Mouse (Mus musculus) megakaryocyte-erythroid progenitor cell, adult 5-6 weeks (primary cell): ENCODE data around the gene 1700030K09Rik. TPM values are rescaled to one million over a fixed set of nuclear protein-coding genes. Genes with fewer than 3 reads are reported as not detected.

Experiments
- ATAC-seq: replicated peaks from 2 replicates; pipeline ENCODE4 v1.8.0; 2016; ENCODE audit warnings: mild to moderate bottlenecking, inconsistent platforms; ENCODE audit not compliant: severe bottlenecking, poor library complexity, low FRiP score, low TSS enrichment
- total RNA-seq, 2 experiments: library from RNA; stranded (forward) in 1 of 2; stranded (reverse) in 1 of 2; fragments of 200-1000, 215-1000 nt in 1 of 2; fragments of >200 nt in 1 of 2; fragmentation: Nextera tagmentation in 1 of 2; gene quantifications; 2 replicates each; pipeline ENCODE4 v1.2.3; 2014 to 2017

The 1700030K09Rik gene
- 5.4 and 13.0 TPM in 2 replicates for total RNA-seq (2014; fragmentation: Nextera tagmentation)
- total RNA-seq (2017): 5.2 and 6.9 TPM in 2 replicates

- ATAC-seq: peak; percentile 99
Measured at GRCm38 (mm10) chr8:72443338-72443993, at the start of gene 1700030K09Rik, which contains the start of gene Calr3. Gene 1700030K09Rik, plus strand, starts transcription at chr8:72443880. Gene Calr3, minus strand, starts transcription at chr8:72443870.

GRCm38 (mm10) chr8:72401381-72401780 lies 42.3 kb upstream of the 1700030K09Rik start:
- ATAC-seq: no peak

- ATAC-seq: no peak
Measured at GRCm38 (mm10) chr8:72402981-72403380, 40.7 kb upstream of the 1700030K09Rik start.

GRCm38 (mm10) chr8:72407878-72408277 lies 35.8 kb upstream of the 1700030K09Rik start:
- ATAC-seq: no peak

- ATAC-seq: no peak
Measured at GRCm38 (mm10) chr8:72409443-72409842, 34.2 kb upstream of the 1700030K09Rik start.

- ATAC-seq: peak; percentile 90
Measured at GRCm38 (mm10) chr8:72413839-72414238, 29.8 kb upstream of the 1700030K09Rik start.

GRCm38 (mm10) chr8:72415252-72415651 lies 28.4 kb upstream of the 1700030K09Rik start:
- 0 out of 2 replicates have a peak, but pooled peaks have one; percentile 16 for ATAC-seq

GRCm38 (mm10) chr8:72418073-72418472 lies 25.6 kb upstream of the 1700030K09Rik start:
- no peak for ATAC-seq

- ATAC-seq: peak; percentile 41
Measured at GRCm38 (mm10) chr8:72420571-72421361, 22.9 kb upstream of the 1700030K09Rik start.

- ATAC-seq: peak; percentile 95
Measured at GRCm38 (mm10) chr8:72421362-72422335, 22.0 kb upstream of the 1700030K09Rik start, which contains the start of gene Eps15l1. Gene Eps15l1, minus strand, starts transcription at chr8:72421460.

GRCm38 (mm10) chr8:72422926-72423325 lies 20.8 kb upstream of the 1700030K09Rik start:
- ATAC-seq: no peak

- ATAC-seq: no peak
Measured at GRCm38 (mm10) chr8:72429676-72430075, 14.0 kb upstream of the 1700030K09Rik start.

GRCm38 (mm10) chr8:72434952-72435351 lies 8.7 kb upstream of the 1700030K09Rik start:
- ATAC-seq: peak; percentile 84

- no peak for ATAC-seq
Measured at GRCm38 (mm10) chr8:72438248-72439015, 5.2 kb upstream of the 1700030K09Rik start.

GRCm38 (mm10) chr8:72443994-72444350 lies 292 bp downstream of the 1700030K09Rik start:
- ATAC-seq: no peak

- ATAC-seq: no peak
Measured at GRCm38 (mm10) chr8:72445071-72445470, 1.4 kb downstream of the 1700030K09Rik start.

GRCm38 (mm10) chr8:72451516-72451915 lies 7.8 kb downstream of the 1700030K09Rik start:
- peak; percentile 72 for ATAC-seq

- ATAC-seq: no peak
Measured at GRCm38 (mm10) chr8:72453904-72454303, 10.2 kb downstream of the 1700030K09Rik start.

- ATAC-seq: no peak
Measured at GRCm38 (mm10) chr8:72455317-72455716, 11.6 kb downstream of the 1700030K09Rik start.
